Mouse (Mus musculus): ENCODE results near the gene Apeh. TPM values are rescaled to one million over a fixed set of nuclear protein-coding genes. Genes with fewer than 3 reads are reported as not detected.

Apeh gene
- total RNA-seq, 2 experiments from 2014 or later, result 38.6 to 50.2 TPM

- intact Hi-C loops (cut with DNase I), result no loop called here
- no peak for DNase-seq
These were observed 9.1 kb downstream of the Apeh start for GRCm38 (mm10) chr9:108085261-108085660.

- intact Hi-C loops (cut with DNase I), result no loop called here
These were observed 10.8 kb downstream of the Apeh start for GRCm38 (mm10) chr9:108083561-108083960.

GRCm38 (mm10) chr9:108082988-108083431 lies 11.4 kb downstream of the Apeh start, which contains the start of gene Rnf123:
Rnf123 (minus strand) TSS chr9:108083346.
- intact Hi-C loops (cut with DNase I), result no loop called here

More at GRCm38 (mm10) chr9:108083561-108083960, 10.8 kb downstream of the Apeh start:
- DNase-seq, result no peak

GRCm38 (mm10) chr9:108082549-108082948 lies 11.9 kb downstream of the Apeh start:
- no peak for DNase-seq
- intact Hi-C loops (cut with DNase I), result no loop called here

More at GRCm38 (mm10) chr9:108082988-108083431, 11.4 kb downstream of the Apeh start, which contains the start of gene Rnf123:
- no peak for DNase-seq

- intact Hi-C loops (cut with DNase I), result no loop called here
- no peak for DNase-seq
These were observed 14.2 kb downstream of the Apeh start, which contains the start of gene Mst1 for GRCm38 (mm10) chr9:108080168-108080567. Mst1 (plus strand) TSS chr9:108080436.

GRCm38 (mm10) chr9:108073141-108073930 lies 21.1 kb downstream of the Apeh start:
- no peak for DNase-seq
- intact Hi-C loops (cut with DNase I), result no loop called here

GRCm38 (mm10) chr9:108072481-108072924 lies 21.9 kb downstream of the Apeh start:
- intact Hi-C loops (cut with DNase I), result no loop called here

GRCm38 (mm10) chr9:108071801-108072200 lies 22.6 kb downstream of the Apeh start:
- DNase-seq, result no peak
- intact Hi-C loops (cut with DNase I), result no loop called here

More at GRCm38 (mm10) chr9:108072481-108072924, 21.9 kb downstream of the Apeh start:
- DNase-seq, result no peak

- intact Hi-C loops (cut with DNase I), result no loop called here
- no peak for DNase-seq
These were observed 24.9 kb downstream of the Apeh start for GRCm38 (mm10) chr9:108069529-108069928.

- no peak for DNase-seq
- intact Hi-C loops (cut with DNase I), result no loop called here
These were observed 25.4 kb downstream of the Apeh start for GRCm38 (mm10) chr9:108069007-108069406.

- intact Hi-C loops (cut with DNase I), result loop anchor here (1.0 kb wide), 2 partner anchors 105 to 164 kb away; no protein-coding TSS in a partner anchor
- DNase-seq, result peak; percentile 88 to 89
These were observed 26.5 kb downstream of the Apeh start for GRCm38 (mm10) chr9:108067900-108068299.

- no peak for DNase-seq
- intact Hi-C loops (cut with DNase I), result loop anchor here (1.0 kb wide), 2 partner anchors 104 to 163 kb away; no protein-coding TSS in a partner anchor
These were observed 27.2 kb downstream of the Apeh start for GRCm38 (mm10) chr9:108067199-108067598.

- DNase-seq, result peak; percentile 55 to 56
- intact Hi-C loops (cut with DNase I), result no loop called here
These were observed 28.9 kb downstream of the Apeh start for GRCm38 (mm10) chr9:108065491-108066011.

GRCm38 (mm10) chr9:108063361-108063760 lies 31.0 kb downstream of the Apeh start:
- intact Hi-C loops (cut with DNase I), result no loop called here
- no peak for DNase-seq

- intact Hi-C loops (cut with DNase I), result no loop called here
- DNase-seq, result no peak
These were observed 32.3 kb downstream of the Apeh start for GRCm38 (mm10) chr9:108062142-108062541.

GRCm38 (mm10) chr9:108058291-108058690 lies 36.1 kb downstream of the Apeh start:
- no peak for DNase-seq
- intact Hi-C loops (cut with DNase I), result no loop called here

- no peak for DNase-seq
These were observed 37.2 kb downstream of the Apeh start for GRCm38 (mm10) chr9:108057262-108057562.

GRCm38 (mm10) chr9:108056361-108057261 lies 37.8 kb downstream of the Apeh start:
- intact Hi-C loops (cut with DNase I), result no loop called here
- no peak for DNase-seq

More at GRCm38 (mm10) chr9:108057262-108057562, 37.2 kb downstream of the Apeh start:
- intact Hi-C loops (cut with DNase I), result no loop called here

GRCm38 (mm10) chr9:108055661-108056237 lies 38.7 kb downstream of the Apeh start:
- intact Hi-C loops (cut with DNase I), result no loop called here
- no peak for DNase-seq

GRCm38 (mm10) chr9:108055061-108055460 lies 39.3 kb downstream of the Apeh start:
- no peak for DNase-seq

More at GRCm38 (mm10) chr9:108055061-108055460, 39.3 kb downstream of the Apeh start:
- intact Hi-C loops (cut with DNase I), result no loop called here

Measured in heart, postnatal 36 days (tissue).